Mouse (Mus musculus) stomach, embryonic 14.5 days (tissue): ENCODE results near the gene 2410137M14Rik. TPM values are rescaled to one million over a fixed set of nuclear protein-coding genes. Genes with fewer than 3 reads are reported as not detected.

ENCODE experiments used
- ATAC-seq: fragments of 200-750 bp; cut with Nextera tagmentation; 2 replicates; pipeline ENCODE4 v1.8.0; 2017; ENCODE audit warnings: low read depth, moderate TSS enrichment; ENCODE audit not compliant: insufficient number of reproducible peaks, insufficient read depth, low FRiP score
- H3K27ac ChIP-seq: fragments of 300-500 bp; sonication (generic); 2 replicates; pipeline ENCODE4 v1.5.1; 2014; ENCODE audit warnings: mild to moderate bottlenecking, low read length, moderate library complexity, mixed read lengths
- H3K27me3 ChIP-seq: fragments of 300-500 bp; sonication (generic); 2 replicates; pipeline ENCODE4 v1.6.1; 2014; ENCODE audit warnings: low read length, control low read depth, mixed read lengths; ENCODE audit not compliant: control insufficient read depth, insufficient read depth
- H3K36me3 ChIP-seq: fragments of 300-500 bp; sonication (generic); 2 replicates; pipeline ENCODE4 v1.6.1; 2014; ENCODE audit warnings: mild to moderate bottlenecking, control low read depth, low read length, moderate library complexity, mixed read lengths; ENCODE audit not compliant: control insufficient read depth, insufficient read depth
- H3K4me1 ChIP-seq: fragments of 300-500 bp; sonication (generic); 2 replicates; pipeline ENCODE4 v1.6.1; 2014; ENCODE audit warnings: low read length, control low read depth, mixed read lengths; ENCODE audit not compliant: control insufficient read depth, insufficient read depth
- H3K4me2 ChIP-seq: fragments of 300-500 bp; sonication (generic); replicated peaks from 2 replicates; pipeline ENCODE4 v1.6.1; 2014; ENCODE audit warnings: low read depth, low read length, control low read depth
- H3K4me3 ChIP-seq: fragments of 300-500 bp; sonication (generic); 2 replicates; pipeline ENCODE4 v1.5.1; 2014; ENCODE audit warnings: low read depth, low read length, control low read depth
- H3K9ac ChIP-seq: fragments of 300-500 bp; sonication (generic); replicated peaks from 2 replicates; pipeline ENCODE4 v1.6.1; 2014; ENCODE audit warnings: low read depth, mild to moderate bottlenecking, control low read depth, low read length, moderate library complexity, mixed read lengths
- H3K9me3 ChIP-seq: fragments of 300-500 bp; sonication (generic); 2 replicates; pipeline ENCODE4 v1.6.1; 2016; ENCODE audit warnings: low read depth, low read length, control low read depth; ENCODE audit not compliant: control insufficient read depth
- WGBS: fragments of 180-500 bp; shearing (Covaris S2); extraction: QIAGEN DNeasy Blood & Tissue Kit; methylation state at CpG from one replicate; pipeline ENCODE4 v1.1.7; 2014; 5-methylcytosine and 5-hydroxymethylcytosine counted together
- polyA plus RNA-seq: library from polyadenylated mRNA; unstranded; fragments of >200 nt; fragmentation: Nextera tagmentation; extraction: Ambion mirVana; gene quantifications from 2 replicates; pipeline ENCODE4 v1.2.1, GENCODE M21; 2014

The 2410137M14Rik gene
- polyA plus RNA-seq, 1 experiment from 2014 or later = not detected

DNA sequence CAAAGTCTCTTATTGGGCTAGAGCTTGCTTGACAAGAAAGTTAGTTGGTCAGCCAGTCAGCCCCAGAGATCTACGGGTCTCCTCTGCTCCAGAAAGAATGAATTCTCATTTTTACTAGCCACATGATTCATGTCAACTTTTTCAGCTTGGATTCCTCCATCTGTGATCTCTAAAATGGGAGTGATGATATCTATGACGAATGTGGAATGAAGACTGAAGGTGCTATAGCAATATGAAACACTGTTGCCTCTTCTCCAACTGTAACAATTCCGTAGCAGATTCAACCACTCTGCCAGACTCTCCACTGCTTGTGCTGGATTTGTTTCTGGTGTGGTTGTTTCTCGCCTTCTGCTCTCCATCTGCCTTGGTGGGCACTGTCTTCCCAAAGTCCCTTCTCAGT, 49.9 kb downstream of the 2410137M14Rik start:
- 81% methylated on average over 4 of the region's 4 CpGs for WGBS
- Histone ChIP-seq H3K4me1 (no peaks in the 10 kb centered on the region), H3K27me3 (no peaks in the 10 kb centered on the region), H3K27ac (no peak overlapping the region), H3K4me3 (no peak overlapping the region), H3K36me3 (no peaks in the 10 kb centered on the region), H3K4me2 (no peak overlapping the region), H3K9ac (no peak overlapping the region), H3K9me3 (no peaks in the 10 kb centered on the region)
- no peak for ATAC-seq

DNA sequence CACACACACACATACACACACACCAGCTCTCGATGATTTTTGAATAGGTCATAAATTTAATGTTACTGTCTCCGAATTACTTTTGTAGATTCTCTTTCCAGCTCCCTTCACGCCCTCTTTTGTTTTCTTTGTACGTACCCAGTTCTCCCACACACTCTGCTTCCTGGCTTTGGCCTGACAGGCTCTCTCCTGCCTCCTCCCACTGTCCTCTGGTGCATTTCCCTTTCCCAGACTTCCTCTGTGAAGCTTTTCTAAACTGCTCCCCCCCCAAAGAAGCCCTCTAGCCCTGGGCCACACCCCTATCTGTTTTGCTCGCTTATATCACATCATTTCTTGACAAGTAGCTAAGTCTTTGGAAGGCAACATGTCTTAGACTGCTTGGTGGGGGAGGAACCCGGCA, 50.8 kb downstream of the 2410137M14Rik start:
- Histone ChIP-seq H3K27ac (no peak overlapping the region), H3K9me3 (no peaks in the 10 kb centered on the region), H3K9ac (no peak overlapping the region), H3K36me3 (no peaks in the 10 kb centered on the region), H3K27me3 (no peaks in the 10 kb centered on the region), H3K4me2 (no peak overlapping the region), H3K4me3 (no peak overlapping the region), H3K4me1 (no peaks in the 10 kb centered on the region)
- no peak for ATAC-seq
- 70% methylated on average over 6 of the region's 6 CpGs for WGBS

DNA sequence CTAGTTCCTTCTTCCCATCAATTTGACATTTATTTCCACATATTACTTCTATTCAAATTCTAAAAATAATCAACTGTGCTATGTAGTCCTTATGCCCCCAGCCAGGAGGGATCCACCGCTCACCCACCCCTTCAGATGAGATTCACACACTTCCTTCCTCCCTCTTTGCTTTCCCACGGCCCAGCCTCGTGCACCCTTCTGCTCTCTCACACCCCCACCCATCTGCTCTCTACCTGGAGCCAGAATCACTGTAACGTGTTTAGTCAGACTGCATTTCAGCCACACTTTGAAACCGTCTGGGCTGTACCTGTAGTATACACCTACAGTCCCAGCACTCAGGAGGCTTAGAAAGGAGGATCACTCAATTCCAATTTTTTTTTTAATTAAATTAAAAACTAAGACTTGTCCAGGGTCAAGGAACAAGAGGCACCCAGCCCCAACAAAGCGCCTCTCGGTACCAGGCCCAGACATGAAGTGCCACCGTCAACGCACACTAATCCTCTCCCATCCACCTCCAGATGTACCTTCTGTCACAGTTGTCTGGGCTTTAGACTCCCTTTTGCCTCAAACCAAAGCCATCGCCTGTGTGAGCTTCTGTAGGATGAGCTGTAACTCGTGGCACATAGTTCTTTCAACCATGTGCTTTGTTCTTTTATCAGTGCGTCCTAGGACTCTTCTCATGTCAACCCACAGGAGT, 51.7 kb downstream of the 2410137M14Rik start:
- Histone ChIP-seq H3K27ac (no peak overlapping the region), H3K4me3 (no peak overlapping the region), H3K4me1 (no peaks in the 10 kb centered on the region), H3K9me3 (no peaks in the 10 kb centered on the region), H3K4me2 (no peak overlapping the region), H3K36me3 (no peaks in the 10 kb centered on the region), H3K27me3 (no peaks in the 10 kb centered on the region), H3K9ac (no peak overlapping the region)
- 70% methylated on average over 12 of the region's 12 CpGs for whole genome bisulfite sequencing
- no peak for ATAC-seq

Other genes starting within 250 kb of the 2410137M14Rik start
- not detected in 2 replicates for gene H2-M10.5, start 208.3 kb downstream of the 2410137M14Rik start, polyA plus RNA-seq
- gene H2-M10.6, start 169.1 kb downstream of the 2410137M14Rik start, polyA plus RNA-seq = not detected in 2 replicates
- gene Trim26, start 144.1 kb downstream of the 2410137M14Rik start, polyA plus RNA-seq = 38.0 and 42.7 TPM in 2 replicates
- gene Trim15, start 114.0 kb downstream of the 2410137M14Rik start, polyA plus RNA-seq = 0.13 and 0.74 TPM in 2 replicates
- 1.5 and 2.0 TPM in 2 replicates for gene Trim10, start 111.7 kb downstream of the 2410137M14Rik start, polyA plus RNA-seq
- gene Trim40, start 91.1 kb downstream of the 2410137M14Rik start, polyA plus RNA-seq = not detected in 2 replicates
- gene Trim31, start 83.1 kb downstream of the 2410137M14Rik start, polyA plus RNA-seq = 1.3 and 1.6 TPM in 2 replicates
- gene Rnf39, start 38.3 kb downstream of the 2410137M14Rik start, polyA plus RNA-seq = 0.87 and 1.2 TPM in 2 replicates
- gene Ppp1r11, start 29.5 kb downstream of the 2410137M14Rik start, polyA plus RNA-seq = 115 and 120 TPM in 2 replicates
- 92.4 and 97.2 TPM in 2 replicates for gene Znrd1, start 22.7 kb downstream of the 2410137M14Rik start, polyA plus RNA-seq
- gene Znrd1as, start 22.6 kb downstream of the 2410137M14Rik start, polyA plus RNA-seq = 6.8 and 8.1 TPM in 2 replicates
- gene H2-M5, start 8.3 kb upstream of the 2410137M14Rik start, polyA plus RNA-seq = 0.49 and 0.74 TPM in 2 replicates
- gene Zfp57, start 19.9 kb upstream of the 2410137M14Rik start, polyA plus RNA-seq = 77.8 and 82.1 TPM in 2 replicates
- gene Mog, start 42.2 kb upstream of the 2410137M14Rik start, polyA plus RNA-seq = 0.19 and 0.20 TPM in 2 replicates
- gene Gabbr1, start 64.7 kb upstream of the 2410137M14Rik start, polyA plus RNA-seq = 14.2 and 15.8 TPM in 2 replicates
- not detected in 2 replicates for gene Olfr90, start 107.3 kb upstream of the 2410137M14Rik start, polyA plus RNA-seq
- gene Olfr91, start 117.0 kb upstream of the 2410137M14Rik start, polyA plus RNA-seq = not detected in 2 replicates
- not detected in 2 replicates for gene Olfr92, start 138.9 kb upstream of the 2410137M14Rik start, polyA plus RNA-seq
- gene Olfr93, start 180.3 kb upstream of the 2410137M14Rik start, polyA plus RNA-seq = not detected in 2 replicates
- not detected in 2 replicates for gene Ubd, start 212.7 kb upstream of the 2410137M14Rik start, polyA plus RNA-seq
- gene Olfr94, start 219.8 kb upstream of the 2410137M14Rik start, polyA plus RNA-seq = not detected in 2 replicates
- gene Olfr95, start 231.9 kb upstream of the 2410137M14Rik start, polyA plus RNA-seq = not detected in 2 replicates
- gene Olfr96, start 238.9 kb upstream of the 2410137M14Rik start, polyA plus RNA-seq = not detected in 2 replicates